Mouse (Mus musculus) kidney, adult 2 months (tissue): ENCODE measurements around the gene Tubb4b. TPM values are rescaled to one million over a fixed set of nuclear protein-coding genes. Genes with fewer than 3 reads are reported as not detected.

Experiments used
- DNase-seq: peaks from one replicate; pipeline ENCODE4 v3.0.0; 2021
- H3K27ac ChIP-seq: fragments of 200-500 bp; 2 replicates; pipeline ENCODE4 v1.5.1; 2012; ENCODE audit warnings: low read depth, low read length, control low read depth, inconsistent platforms; ENCODE audit not compliant: insufficient read depth
- H3K27me3 ChIP-seq: fragments of 200-500 bp; replicated peaks from 2 replicates; pipeline ENCODE4 v1.6.1; 2012; ENCODE audit warnings: mild to moderate bottlenecking, moderate library complexity, low read length, inconsistent platforms; ENCODE audit not compliant: control insufficient read depth, insufficient read depth
- H3K36me3 ChIP-seq: fragments of 200-500 bp; 2 replicates; pipeline ENCODE4 v1.6.1; 2012; ENCODE audit warnings: mild to moderate bottlenecking, moderate library complexity, low read length, inconsistent platforms; ENCODE audit not compliant: control insufficient read depth, insufficient read depth
- H3K4me1 ChIP-seq: fragments of 200-500 bp; 2 replicates; pipeline ENCODE4 v1.6.1; 2011; ENCODE audit warnings: low read length; ENCODE audit not compliant: control insufficient read depth, insufficient read depth
- H3K4me3 ChIP-seq: fragments of 200-500 bp; 2 replicates; pipeline ENCODE4 v1.5.1; 2011; ENCODE audit warnings: mild to moderate bottlenecking, low read depth, low read length, control low read depth; ENCODE audit not compliant: insufficient read depth
- CTCF ChIP-seq: fragments of 200-500 bp; conservative IDR thresholded peaks from 2 replicates; pipeline ENCODE4 v1.5.1; 2011; ENCODE audit warnings: low read depth, mild to moderate bottlenecking, control low read depth, low read length, moderate library complexity, mixed read lengths; ENCODE audit not compliant: insufficient read depth, insufficient read length
- POLR2A ChIP-seq: fragments of 200-500 bp; IDR thresholded peaks from one replicate; pipeline ENCODE4 v1.6.1; 2011; ENCODE audit warnings: low read depth, low read length, control low read depth
- WGBS: fragments of 180-500 bp; shearing (Covaris S2); methylation state at CpG from one replicate; pipeline ENCODE4 v1.1.7; 2018; 5-methylcytosine and 5-hydroxymethylcytosine counted together
- polyA plus RNA-seq: library from polyadenylated mRNA; depleted of rRNA; stranded (reverse); fragments of >200 nt; gene quantifications from 2 replicates; pipeline ENCODE4 v1.2.3, GENCODE M21; 2012; rRNA removed

Tubb4b gene
- polyA plus RNA-seq, 1 experiment, result 314 TPM

DNA sequence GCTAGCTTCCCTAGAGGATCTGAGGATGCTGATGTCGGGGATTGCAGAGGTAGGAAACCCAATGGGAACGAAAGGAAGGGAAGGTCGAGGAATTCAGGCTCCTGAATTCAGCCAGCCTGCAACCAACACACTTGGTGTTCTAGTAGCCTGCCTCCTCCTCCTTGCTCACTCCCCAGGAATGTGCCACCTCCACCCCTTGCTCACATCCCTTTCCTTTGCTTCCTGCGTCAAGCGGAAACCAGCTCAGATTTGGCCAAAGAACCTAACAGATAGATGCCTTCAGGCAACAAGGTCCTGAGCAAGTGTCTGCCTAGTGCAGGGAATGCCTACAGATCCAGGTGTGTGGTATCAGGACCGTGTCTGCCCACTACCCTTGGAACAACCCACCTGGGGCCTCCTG, 47.9 kb downstream of the Tubb4b start:
- TF ChIP-seq POLR2A (no peak), CTCF (no peak)
- peak; percentile 71 for DNase-seq
- Histone ChIP-seq H3K4me1 (peaks cover 32% of the 10 kb centered on the region), H3K27ac (peak overlapping the region; percentile 78; the same call in 1 of the 2 replicates), H3K27me3 (no peaks in the 10 kb centered on the region), H3K36me3 (no peaks in the 10 kb centered on the region), H3K4me3 (no peak overlapping the region)
- whole genome bisulfite sequencing, result 58% methylated on average over 6 of the region's 6 CpGs

DNA sequence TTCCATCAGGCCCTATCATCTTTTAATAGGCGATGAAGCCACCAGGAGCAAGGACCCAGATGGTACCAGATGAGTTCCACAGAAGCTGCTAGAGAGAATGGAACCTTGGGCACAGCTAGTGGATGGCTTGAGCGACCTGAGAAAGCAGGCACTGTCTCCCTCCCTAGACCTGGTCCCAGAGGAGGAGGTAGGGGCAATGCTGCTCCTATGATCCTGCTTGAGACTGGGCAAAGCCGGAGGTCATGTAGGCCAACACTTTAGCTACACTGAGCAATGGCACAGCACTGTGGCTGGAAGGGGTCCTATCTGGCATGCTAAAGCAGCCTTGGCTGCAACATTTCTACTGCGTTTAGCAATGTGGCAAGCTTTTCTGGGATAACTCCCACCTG, 48.8 kb downstream of the Tubb4b start:
- WGBS, result 77% methylated on average over 4 of the region's 4 CpGs
- Histone ChIP-seq H3K4me1 (peaks cover 32% of the 10 kb centered on the region), H3K4me3 (no peak overlapping the region), H3K27ac (peak overlapping the region; percentile 49), H3K36me3 (no peaks in the 10 kb centered on the region), H3K27me3 (no peaks in the 10 kb centered on the region)
- TF ChIP-seq CTCF, result no peak
- no peak for TF ChIP-seq POLR2A
- no peak for DNase-seq

GRCm38 (mm10) chr2:25174866-25175689, 49.4 kb downstream of the Tubb4b start:
- Histone ChIP-seq H3K4me1 (peaks cover 32% of the 10 kb centered on the region), H3K27me3 (no peaks in the 10 kb centered on the region), H3K36me3 (no peaks in the 10 kb centered on the region), H3K4me3 (no peak overlapping the region), H3K27ac (peak overlapping the region; percentile 49)
- DNase-seq, result peak; percentile 92
- 46% methylated on average over 7 of the region's 7 CpGs for WGBS
- no peak for TF ChIP-seq CTCF
- no peak for TF ChIP-seq POLR2A

DNA sequence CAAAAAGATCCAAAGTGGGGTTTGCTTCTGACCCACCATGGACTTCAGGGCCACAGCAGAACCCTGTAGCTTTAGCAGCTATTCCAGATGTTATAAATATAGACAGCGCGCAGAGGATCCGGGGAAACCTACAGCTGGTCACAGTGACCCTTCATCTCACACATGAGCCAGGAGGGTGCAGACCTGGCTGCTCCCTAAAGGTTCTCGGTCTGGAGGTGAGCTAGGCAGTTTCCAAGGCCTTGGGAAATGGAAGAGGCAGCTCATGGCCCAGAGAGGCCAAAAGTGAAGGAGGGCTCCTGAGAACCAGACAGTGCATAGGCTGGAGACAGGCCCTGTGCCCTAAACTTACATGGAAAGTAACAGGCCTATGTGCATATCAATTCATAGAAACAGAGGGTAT, 50.7 kb downstream of the Tubb4b start:
- WGBS, result 96% methylated on average over 4 of the region's 4 CpGs
- Histone ChIP-seq H3K36me3 (no peaks in the 10 kb centered on the region), H3K27ac (no peak overlapping the region), H3K4me1 (peaks cover 36% of the 10 kb centered on the region), H3K27me3 (no peaks in the 10 kb centered on the region), H3K4me3 (no peak overlapping the region)
- TF ChIP-seq POLR2A (no peak), CTCF (no peak)
- no peak for DNase-seq

DNA sequence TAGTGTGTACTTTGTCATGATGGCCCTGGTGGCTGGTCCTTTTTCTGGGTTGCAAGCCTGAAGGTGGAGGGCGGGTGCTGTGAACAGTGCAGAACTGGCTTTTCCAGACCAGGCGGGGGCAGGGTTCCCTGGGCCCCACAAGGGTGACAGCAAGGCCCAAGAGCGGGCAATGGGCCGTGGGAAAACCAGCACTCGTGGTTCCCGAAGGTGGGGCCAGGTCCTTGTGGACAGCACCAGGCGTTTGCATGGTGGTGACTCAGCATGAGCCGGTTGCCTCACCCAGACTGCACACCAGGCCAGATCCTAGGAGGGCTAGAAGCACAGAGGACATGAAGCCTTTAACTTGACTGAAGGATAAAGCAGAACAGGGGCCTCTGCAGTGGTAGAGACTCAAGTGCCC, 51.9 kb downstream of the Tubb4b start:
- no peak for TF ChIP-seq CTCF
- TF ChIP-seq POLR2A, result no peak
- DNase-seq, result no peak
- 61% methylated on average over 8 of the region's 8 CpGs for WGBS
- H3K4me3 ChIP-seq, result no peak overlapping the region
- no peak overlapping the region for H3K27ac ChIP-seq
- H3K4me1 ChIP-seq, result peaks cover 33% of the 10 kb centered on the region
- no peaks in the 10 kb centered on the region for H3K36me3 ChIP-seq
- no peaks in the 10 kb centered on the region for H3K27me3 ChIP-seq

Other genes with a start within 250 kb of the Tubb4b start
- 55.8 and 66.0 TPM in 2 replicates for gene Mrpl41, start 249.6 kb downstream of the Tubb4b start, polyA plus RNA-seq
- gene Pnpla7, start 248.7 kb downstream of the Tubb4b start, polyA plus RNA-seq, result 22.4 and 24.1 TPM in 2 replicates
- gene Nsmf, start 170.3 kb downstream of the Tubb4b start, polyA plus RNA-seq, result 77.8 and 110 TPM in 2 replicates
- gene Entpd8, start 144.4 kb downstream of the Tubb4b start, polyA plus RNA-seq, result 23.7 and 29.2 TPM in 2 replicates
- not detected in 2 replicates for gene Noxa1, start 129.6 kb downstream of the Tubb4b start, polyA plus RNA-seq
- 5.7 and 7.8 TPM in 2 replicates for gene Nrarp, start 43.9 kb downstream of the Tubb4b start, polyA plus RNA-seq
- gene Tor4a, start 27.8 kb downstream of the Tubb4b start, polyA plus RNA-seq, result 21.8 and 26.9 TPM in 2 replicates
- gene Nelfb, start 13.2 kb downstream of the Tubb4b start, polyA plus RNA-seq, result 62.6 and 70.5 TPM in 2 replicates
- gene Stpg3, start 10.1 kb downstream of the Tubb4b start, polyA plus RNA-seq, result 0.42 and 0.68 TPM in 2 replicates
- gene Fam166a, start 6.0 kb downstream of the Tubb4b start, polyA plus RNA-seq, result 0.55 and 0.58 TPM in 2 replicates
- 240 and 299 TPM in 2 replicates for gene Slc34a3, start 9.7 kb upstream of the Tubb4b start, polyA plus RNA-seq
- gene Rnf224, start 12.1 kb upstream of the Tubb4b start, polyA plus RNA-seq, result 0.06 and 0.12 TPM in 2 replicates
- 49.1 and 57.9 TPM in 2 replicates for gene Rnf208, start 17.6 kb upstream of the Tubb4b start, polyA plus RNA-seq
- gene Cysrt1, start 17.8 kb upstream of the Tubb4b start, polyA plus RNA-seq, result 0.66 and 1.2 TPM in 2 replicates
- gene AL732309.1, start 22.2 kb upstream of the Tubb4b start, polyA plus RNA-seq, result 13.0 and 15.2 TPM in 2 replicates
- 48.9 and 50.7 TPM in 2 replicates for gene Tmem203, start 30.7 kb upstream of the Tubb4b start, polyA plus RNA-seq
- gene Tprn, start 37.9 kb upstream of the Tubb4b start, polyA plus RNA-seq, result 81.0 and 85.4 TPM in 2 replicates
- 46.2 and 48.8 TPM in 2 replicates for gene Ssna1, start 47.7 kb upstream of the Tubb4b start, polyA plus RNA-seq
- 82.6 and 92.3 TPM in 2 replicates for gene Anapc2, start 47.8 kb upstream of the Tubb4b start, polyA plus RNA-seq
- gene Tmem210, start 63.4 kb upstream of the Tubb4b start, polyA plus RNA-seq, result not detected in 2 replicates
- gene Lrrc26, start 65.2 kb upstream of the Tubb4b start, polyA plus RNA-seq, result 2.7 and 3.0 TPM in 2 replicates
- 0.34 and 0.41 TPM in 2 replicates for gene Grin1, start 94.5 kb upstream of the Tubb4b start, polyA plus RNA-seq
- gene Man1b1, start 107.6 kb upstream of the Tubb4b start, polyA plus RNA-seq, result 16.6 and 19.6 TPM in 2 replicates
- 167 and 171 TPM in 2 replicates for gene Dpp7, start 131.7 kb upstream of the Tubb4b start, polyA plus RNA-seq
- 125 and 133 TPM in 2 replicates for gene Uap1l1, start 141.0 kb upstream of the Tubb4b start, polyA plus RNA-seq
- 0.20 and 0.34 TPM in 2 replicates for gene Sapcd2, start 147.6 kb upstream of the Tubb4b start, polyA plus RNA-seq
- gene Entpd2, start 171.2 kb upstream of the Tubb4b start, polyA plus RNA-seq, result 18.8 and 23.8 TPM in 2 replicates
- gene Npdc1, start 174.6 kb upstream of the Tubb4b start, polyA plus RNA-seq, result 73.7 and 99.5 TPM in 2 replicates
- 0.19 and 0.80 TPM in 2 replicates for gene Fut7, start 198.6 kb upstream of the Tubb4b start, polyA plus RNA-seq
- gene Abca2, start 204.0 kb upstream of the Tubb4b start, polyA plus RNA-seq, result 51.0 and 64.0 TPM in 2 replicates
- gene Clic3, start 232.1 kb upstream of the Tubb4b start, polyA plus RNA-seq, result 104 and 130 TPM in 2 replicates
- 49.0 and 53.2 TPM in 2 replicates for gene Paxx, start 236.4 kb upstream of the Tubb4b start, polyA plus RNA-seq
- gene Ptgds, start 245.3 kb upstream of the Tubb4b start, polyA plus RNA-seq, result 47.2 and 51.6 TPM in 2 replicates